Mouse (Mus musculus): ENCODE results near the gene Ghdc. TPM values are rescaled to one million over a fixed set of nuclear protein-coding genes. Genes with fewer than 3 reads are reported as not detected.

The Ghdc gene
- total and polyA plus RNA-seq, 2 experiments from 2014 or later = 7.5 to 15.9 TPM

DNA sequence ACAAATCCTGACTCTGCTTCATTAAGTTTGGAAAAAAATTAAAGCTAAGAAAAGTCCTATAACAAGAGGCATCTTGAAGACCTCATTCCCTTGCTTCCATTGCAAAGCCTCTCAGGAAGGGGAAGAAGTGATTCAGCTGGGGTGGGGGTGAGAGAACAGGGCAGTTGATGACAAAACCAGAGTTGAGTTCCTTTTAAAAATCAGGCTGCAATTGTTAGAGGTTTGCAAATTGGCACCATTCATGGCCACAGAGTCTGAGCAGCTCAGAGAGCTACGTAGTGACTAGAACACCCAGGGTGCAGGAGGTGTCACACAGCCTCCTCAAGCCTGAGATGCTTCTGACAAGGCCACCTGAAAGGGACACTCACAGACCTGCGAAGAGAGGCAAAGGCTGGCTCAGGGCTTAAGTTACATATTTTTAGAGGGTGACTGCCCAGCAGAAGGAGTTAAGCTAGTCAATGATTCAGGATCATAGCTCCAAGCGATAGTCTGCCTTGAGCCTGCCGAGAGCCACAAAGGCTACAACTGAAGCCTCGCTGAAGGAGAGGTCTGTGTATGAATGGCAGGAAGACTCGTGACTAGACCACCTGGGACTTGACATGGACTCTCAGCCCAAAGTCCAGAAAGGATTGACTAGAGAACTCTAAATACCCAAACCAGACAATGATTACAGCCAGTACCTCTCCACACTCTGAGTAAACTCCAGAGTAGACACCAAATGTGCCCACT is 40.1 kb downstream of the Ghdc start:
- Histone ChIP-seq H3K9ac (replicated peaks; ENCODE audit: low read length) (no peak overlapping the region), H3K9me3 (ENCODE audit: low read length) (no peaks in the 10 kb centered on the region), H3K36me3 (ENCODE audit: insufficient read depth, low read length) (peaks cover 6% of the 10 kb centered on the region; the same call in 1 of the 2 replicates), H3K27me3 (ENCODE audit: insufficient read depth, low read length) (no peaks in the 10 kb centered on the region), H3K4me2 (ENCODE audit: low read depth, low read length) (no peak overlapping the region), H3K4me1 (ENCODE audit: insufficient read depth, low read length) (no peaks in the 10 kb centered on the region), H3K27ac (no peak overlapping the region), H3K4me3 (ENCODE audit: low read length) (no peak overlapping the region)
- 78% methylated on average over 6 of the region's 6 CpGs for whole genome bisulfite sequencing
- DNase-seq (ENCODE audit: low spot score) = no peak
- TF ChIP-seq CTCF (IDR thresholded peaks at IDR 0.05; ENCODE audit: low read depth) = no peak
- ATAC-seq = no peak

DNA sequence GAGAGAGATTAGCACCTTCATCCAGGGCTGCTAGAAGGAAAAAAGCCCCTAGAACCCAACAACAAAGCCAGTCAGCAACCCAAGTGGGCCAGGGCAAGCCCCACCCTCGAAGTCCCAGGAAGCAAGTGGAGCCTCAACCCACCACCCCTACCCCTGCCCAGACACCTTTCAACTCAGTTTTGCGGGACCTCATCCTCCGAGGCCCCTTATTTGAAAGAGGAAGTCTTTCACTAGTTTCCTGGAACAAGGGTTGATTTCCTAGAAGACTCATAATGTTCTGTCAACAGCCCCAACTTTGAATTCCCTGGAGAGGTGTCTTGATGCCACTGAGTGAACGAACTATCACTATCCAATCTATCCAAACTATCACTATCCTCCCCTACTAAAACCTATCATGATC is 40.8 kb downstream of the Ghdc start:
- H3K4me3 ChIP-seq (ENCODE audit: low read length) = no peak overlapping the region
- no peak for ATAC-seq
- no peak for DNase-seq (ENCODE audit: low spot score)
- no peaks in the 10 kb centered on the region for H3K9me3 ChIP-seq (ENCODE audit: low read length)
- H3K4me2 ChIP-seq (ENCODE audit: low read depth, low read length) = no peak overlapping the region
- no peak overlapping the region for H3K9ac ChIP-seq (replicated peaks; ENCODE audit: low read length)
- peaks cover 6% of the 10 kb centered on the region; the same call in 1 of the 2 replicates for H3K36me3 ChIP-seq (ENCODE audit: insufficient read depth, low read length)
- no peak overlapping the region for H3K27ac ChIP-seq
- TF ChIP-seq CTCF (IDR thresholded peaks at IDR 0.05; ENCODE audit: low read depth) = no peak
- no peaks in the 10 kb centered on the region for H3K27me3 ChIP-seq (ENCODE audit: insufficient read depth, low read length)
- no peaks in the 10 kb centered on the region for H3K4me1 ChIP-seq (ENCODE audit: insufficient read depth, low read length)
- 92% methylated on average over 4 of the region's 4 CpGs for WGBS

- no peak for DNase-seq (ENCODE audit: low spot score)
Observed at GRCm38 (mm10) chr11:100728601-100729000, 42.2 kb downstream of the Ghdc start.

GRCm38 (mm10) chr11:100727201-100727600 is 43.6 kb downstream of the Ghdc start:
- Histone ChIP-seq H3K36me3 (ENCODE audit: insufficient read depth, low read length) (peaks cover 6% of the 10 kb centered on the region; the same call in 1 of the 2 replicates), H3K4me2 (ENCODE audit: low read depth, low read length) (no peak overlapping the region), H3K27ac (no peak overlapping the region), H3K27me3 (ENCODE audit: insufficient read depth, low read length) (no peaks in the 10 kb centered on the region), H3K4me1 (ENCODE audit: insufficient read depth, low read length) (peaks cover 3% of the 10 kb centered on the region; the same call in 1 of the 2 replicates), H3K9me3 (ENCODE audit: low read length) (no peaks in the 10 kb centered on the region), H3K4me3 (ENCODE audit: low read length) (no peak overlapping the region), H3K9ac (replicated peaks; ENCODE audit: low read length) (no peak overlapping the region)
- DNase-seq (ENCODE audit: low spot score) (no peak), ATAC-seq (no peak)
- 97% methylated on average over 3 of the region's 3 CpGs for WGBS
- TF ChIP-seq CTCF (IDR thresholded peaks at IDR 0.05; ENCODE audit: low read depth) = no peak

More at GRCm38 (mm10) chr11:100728601-100729000, 42.2 kb downstream of the Ghdc start:
- ATAC-seq = no peak
- Histone ChIP-seq H3K9me3 (ENCODE audit: low read length) (no peaks in the 10 kb centered on the region), H3K27me3 (ENCODE audit: insufficient read depth, low read length) (no peaks in the 10 kb centered on the region), H3K4me2 (ENCODE audit: low read depth, low read length) (no peak overlapping the region), H3K36me3 (ENCODE audit: insufficient read depth, low read length) (peaks cover 6% of the 10 kb centered on the region; the same call in 1 of the 2 replicates), H3K27ac (no peak overlapping the region), H3K4me3 (ENCODE audit: low read length) (no peak overlapping the region), H3K4me1 (ENCODE audit: insufficient read depth, low read length) (no peaks in the 10 kb centered on the region), H3K9ac (replicated peaks; ENCODE audit: low read length) (no peak overlapping the region)
- TF ChIP-seq CTCF (IDR thresholded peaks at IDR 0.05; ENCODE audit: low read depth) = no peak
- WGBS = 64% methylated on average over 6 of the region's 6 CpGs

- peaks cover 6% of the 10 kb centered on the region; the same call in 1 of the 2 replicates for H3K36me3 ChIP-seq (ENCODE audit: insufficient read depth, low read length)
- H3K4me1 ChIP-seq (ENCODE audit: insufficient read depth, low read length) = peaks cover 8% of the 10 kb centered on the region; the same call in 1 of the 2 replicates
- no peak overlapping the region for H3K4me2 ChIP-seq (ENCODE audit: low read depth, low read length)
- TF ChIP-seq CTCF (IDR thresholded peaks at IDR 0.05; ENCODE audit: low read depth) = no peak
- no peak overlapping the region for H3K9ac ChIP-seq (replicated peaks; ENCODE audit: low read length)
- H3K27ac ChIP-seq = no peak overlapping the region; the same call in 1 of the 2 replicates
- H3K9me3 ChIP-seq (ENCODE audit: low read length) = no peaks in the 10 kb centered on the region
- no peaks in the 10 kb centered on the region for H3K27me3 ChIP-seq (ENCODE audit: insufficient read depth, low read length)
- ATAC-seq (no peak), DNase-seq (ENCODE audit: low spot score) (no peak)
- H3K4me3 ChIP-seq (ENCODE audit: low read length) = no peak overlapping the region
- 64% methylated on average over 5 of the region's 5 CpGs for WGBS
Observed at GRCm38 (mm10) chr11:100724919-100725512, 45.7 kb downstream of the Ghdc start.

DNA sequence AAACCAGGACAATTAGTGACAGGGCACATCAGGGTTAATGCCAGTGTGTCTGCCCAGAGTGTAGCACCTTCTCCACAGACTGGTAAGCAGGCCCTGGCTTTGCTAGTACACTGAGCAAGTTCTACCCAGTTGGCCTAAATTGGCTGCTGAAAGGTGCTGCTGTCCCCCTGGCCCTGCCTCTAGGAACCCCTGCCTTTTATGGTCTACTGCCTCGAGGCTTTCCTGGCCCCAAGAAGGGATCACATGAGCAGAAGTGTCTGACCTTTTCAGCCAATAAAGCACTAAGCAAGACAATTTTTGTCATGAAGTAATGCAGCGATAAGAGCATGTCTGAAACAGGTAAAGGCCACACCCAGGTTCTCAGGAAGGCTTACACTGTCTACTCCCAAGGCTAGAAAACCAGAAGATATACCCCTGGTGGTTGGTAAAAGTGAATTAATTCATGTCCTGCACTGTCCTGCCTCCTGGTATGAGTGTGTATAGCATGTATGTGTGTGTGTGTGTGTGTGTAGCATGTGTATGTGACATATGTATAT is 48.2 kb downstream of the Ghdc start:
- peaks cover 10% of the 10 kb centered on the region; the same call in 1 of the 2 replicates for H3K36me3 ChIP-seq (ENCODE audit: insufficient read depth, low read length)
- no peak overlapping the region for H3K4me2 ChIP-seq (ENCODE audit: low read depth, low read length)
- WGBS = 60% methylated on average over 2 of the region's 2 CpGs
- DNase-seq (ENCODE audit: low spot score) (no peak), ATAC-seq (no peak)
- H3K4me3 ChIP-seq (ENCODE audit: low read length) = no peak overlapping the region
- H3K27me3 ChIP-seq (ENCODE audit: insufficient read depth, low read length) = no peaks in the 10 kb centered on the region
- H3K27ac ChIP-seq = peak overlapping the region; percentile 28; the same call in 1 of the 2 replicates
- TF ChIP-seq CTCF (IDR thresholded peaks at IDR 0.05; ENCODE audit: low read depth) = no peak
- no peak overlapping the region for H3K9ac ChIP-seq (replicated peaks; ENCODE audit: low read length)
- H3K4me1 ChIP-seq (ENCODE audit: insufficient read depth, low read length) = peaks cover 8% of the 10 kb centered on the region; the same call in 1 of the 2 replicates
- H3K9me3 ChIP-seq (ENCODE audit: low read length) = no peaks in the 10 kb centered on the region

All from hindbrain, postnatal 0 days (tissue).